Mouse (Mus musculus) heart, embryonic 12.5 days (tissue): ENCODE measurements around the gene Ttc9. TPM values are rescaled to one million over a fixed set of nuclear protein-coding genes. Genes with fewer than 3 reads are reported as not detected.
A peak's percentile ranks its signal among the peaks of the same experiment; 100 is the strongest.

Experiments used
- ATAC-seq: fragments of 200-750 bp; cut with Nextera tagmentation; 2 replicates; pipeline ENCODE4 v1.8.0; 2017; ENCODE audit warnings: moderate TSS enrichment, moderate library complexity; ENCODE audit not compliant: insufficient number of reproducible peaks, low FRiP score
- H3K27ac ChIP-seq: fragments of 300-500 bp; sonication (generic); 2 replicates; pipeline ENCODE4 v1.5.1; 2016; ENCODE audit warnings: mild to moderate bottlenecking, moderate library complexity; ENCODE audit not compliant: poor library complexity, severe bottlenecking
- H3K27me3 ChIP-seq: fragments of 300-500 bp; sonication (generic); replicated peaks from 2 replicates; pipeline ENCODE4 v1.6.1; 2016; ENCODE audit warnings: mild to moderate bottlenecking, moderate library complexity
- H3K36me3 ChIP-seq: fragments of 300-500 bp; sonication (generic); 2 replicates; pipeline ENCODE4 v1.6.1; 2016; ENCODE audit warnings: mild to moderate bottlenecking, moderate library complexity
- H3K4me1 ChIP-seq: fragments of 300-500 bp; sonication (generic); replicated peaks from 2 replicates; pipeline ENCODE4 v1.6.1; 2016; ENCODE audit warnings: mild to moderate bottlenecking
- H3K4me2 ChIP-seq: fragments of 300-500 bp; sonication (generic); 2 replicates; pipeline ENCODE4 v1.6.1; 2016; ENCODE audit warnings: mild to moderate bottlenecking, moderate library complexity
- H3K4me3 ChIP-seq: fragments of 300-500 bp; sonication (generic); 2 replicates; pipeline ENCODE4 v1.5.1; 2016; ENCODE audit warnings: mild to moderate bottlenecking
- H3K9ac ChIP-seq: fragments of 300-500 bp; sonication (generic); 2 replicates; pipeline ENCODE4 v1.6.1; 2016; ENCODE audit warnings: mild to moderate bottlenecking, moderate library complexity
- H3K9me3 ChIP-seq: fragments of 300-500 bp; sonication (generic); replicated peaks from 2 replicates; pipeline ENCODE4 v1.6.1; 2016; ENCODE audit warnings: mild to moderate bottlenecking, moderate library complexity
- WGBS: fragments of 180-500 bp; shearing (Covaris S2); methylation state at CpG from one replicate; pipeline ENCODE4 v1.1.7; 2016; 5-methylcytosine and 5-hydroxymethylcytosine counted together
- polyA plus RNA-seq: library from polyadenylated mRNA; unstranded; fragments of >200 nt; fragmentation: Nextera tagmentation; extraction: Ambion mirVana; gene quantifications from 2 replicates; pipeline ENCODE4 v1.2.1, GENCODE M21; 2016

Gene Ttc9
- polyA plus RNA-seq, 1 experiment from 2014 or later = 3.8 TPM

DNA sequence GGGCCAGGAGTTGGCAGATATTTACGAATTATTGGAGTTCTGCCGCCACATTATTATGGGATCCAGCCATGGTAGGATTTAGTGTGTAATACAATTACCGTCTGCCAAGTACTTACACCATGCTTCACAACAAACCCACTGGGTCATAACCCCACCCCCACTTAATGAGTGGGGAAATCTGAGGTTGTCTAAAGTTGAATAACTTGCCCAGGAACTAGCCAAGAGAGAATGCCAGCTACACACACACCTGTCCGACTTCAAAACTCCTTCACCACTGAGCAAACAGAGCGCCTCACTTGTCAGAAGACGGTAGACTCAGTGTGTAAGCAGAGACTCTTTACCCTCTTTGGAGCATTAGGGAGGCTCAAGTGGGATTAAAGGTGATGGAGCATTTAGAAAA, 3.6 kb upstream of the Ttc9 start:
- Histone ChIP-seq H3K27me3 (peaks cover 83% of the 10 kb centered on the region), H3K36me3 (no peaks in the 10 kb centered on the region), H3K4me1 (peaks cover 17% of the 10 kb centered on the region; the same call in 1 of the 2 replicates), H3K4me2 (no peak overlapping the region), H3K9ac (no peak overlapping the region), H3K9me3 (no peaks in the 10 kb centered on the region), H3K4me3 (no peak overlapping the region), H3K27ac (no peak overlapping the region)
- WGBS = 76% methylated on average over 6 of the region's 6 CpGs
- no peak for ATAC-seq

- peaks cover 17% of the 10 kb centered on the region; the same call in 1 of the 2 replicates for H3K4me1 ChIP-seq
- WGBS = 70% methylated on average over 4 of the region's 4 CpGs
- H3K4me2 ChIP-seq = no peak overlapping the region
- no peak overlapping the region for H3K4me3 ChIP-seq
- H3K27ac ChIP-seq = no peak overlapping the region
- peaks cover 90% of the 10 kb centered on the region for H3K27me3 ChIP-seq
- H3K9me3 ChIP-seq = no peaks in the 10 kb centered on the region
- no peak for ATAC-seq
- H3K36me3 ChIP-seq = no peaks in the 10 kb centered on the region
- no peak overlapping the region for H3K9ac ChIP-seq
These were observed 3.0 kb upstream of the Ttc9 start for GRCm38 (mm10) chr12:81628091-81628490.

DNA sequence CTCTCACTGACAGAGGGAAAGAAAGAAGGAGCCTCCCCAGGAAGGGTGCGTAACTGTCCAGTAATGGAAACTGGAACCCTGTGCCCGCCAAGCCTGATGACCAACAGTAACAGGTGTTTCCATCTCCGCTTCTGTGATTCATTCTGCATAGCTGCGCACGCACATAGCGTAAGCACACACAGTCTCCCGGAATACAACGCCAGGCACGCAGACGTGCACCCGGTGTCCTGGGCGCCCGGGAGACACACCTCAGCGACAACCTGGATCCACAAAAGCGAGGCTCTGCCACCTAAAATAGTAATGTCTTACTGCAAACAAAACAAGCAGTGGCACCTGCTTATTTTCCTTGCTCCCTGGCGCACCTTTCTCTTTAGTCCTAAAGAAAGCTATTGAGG, 532 bp upstream of the Ttc9 start:
- Histone ChIP-seq H3K27me3 (peaks cover 77% of the 10 kb centered on the region), H3K9me3 (no peaks in the 10 kb centered on the region), H3K4me3 (peak overlapping the region; percentile 67), H3K4me2 (peak overlapping the region; percentile 100), H3K9ac (peak overlapping the region; percentile 75), H3K4me1 (peaks cover 17% of the 10 kb centered on the region; the same call in 1 of the 2 replicates), H3K36me3 (no peaks in the 10 kb centered on the region), H3K27ac (no peak overlapping the region)
- WGBS = 3% methylated on average over 16 of the region's 16 CpGs
- ATAC-seq = no peak

GRCm38 (mm10) chr12:81631661-81632401, 782 bp downstream of the Ttc9 start:
- ATAC-seq = peak; percentile 11; the same call in 1 of the 2 replicates
- Histone ChIP-seq H3K27me3 (peaks cover 66% of the 10 kb centered on the region), H3K4me2 (peak overlapping the region; percentile 100), H3K9me3 (no peaks in the 10 kb centered on the region), H3K9ac (peak overlapping the region; percentile 75), H3K27ac (no peak overlapping the region), H3K4me1 (peaks cover 17% of the 10 kb centered on the region; the same call in 1 of the 2 replicates), H3K4me3 (peak overlapping the region; percentile 67), H3K36me3 (no peaks in the 10 kb centered on the region)
- 2% methylated on average over 31 of the region's 31 CpGs for WGBS

DNA sequence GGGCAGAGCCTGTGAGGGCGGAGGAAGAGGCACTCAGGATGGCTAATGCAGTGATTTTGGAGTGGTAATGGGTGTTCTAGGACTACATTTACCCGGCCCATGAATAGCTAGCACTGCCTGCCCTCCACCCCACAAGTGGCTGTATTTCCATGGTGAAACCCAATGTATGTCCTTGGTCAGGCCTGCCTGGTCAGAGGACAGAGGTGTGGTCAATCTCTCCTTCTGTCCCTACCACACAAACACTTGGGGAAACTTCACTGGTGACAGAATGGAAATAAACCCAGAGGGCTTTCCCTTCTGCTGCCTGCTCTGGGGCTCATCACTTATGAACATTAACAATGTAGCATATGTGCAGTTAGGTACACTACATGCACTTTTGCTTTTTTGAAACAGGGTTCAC, 2.2 kb downstream of the Ttc9 start:
- H3K27ac ChIP-seq = no peak overlapping the region
- H3K27me3 ChIP-seq = peaks cover 52% of the 10 kb centered on the region
- WGBS = 50% methylated on average over 2 of the region's 2 CpGs
- H3K9me3 ChIP-seq = no peaks in the 10 kb centered on the region
- H3K4me2 ChIP-seq = no peak overlapping the region
- no peaks in the 10 kb centered on the region for H3K36me3 ChIP-seq
- 0 out of 2 replicates have a peak, but pooled peaks have one; percentile 22 for ATAC-seq
- H3K4me1 ChIP-seq = peaks cover 17% of the 10 kb centered on the region; the same call in 1 of the 2 replicates
- H3K4me3 ChIP-seq = no peak overlapping the region
- no peak overlapping the region for H3K9ac ChIP-seq

DNA sequence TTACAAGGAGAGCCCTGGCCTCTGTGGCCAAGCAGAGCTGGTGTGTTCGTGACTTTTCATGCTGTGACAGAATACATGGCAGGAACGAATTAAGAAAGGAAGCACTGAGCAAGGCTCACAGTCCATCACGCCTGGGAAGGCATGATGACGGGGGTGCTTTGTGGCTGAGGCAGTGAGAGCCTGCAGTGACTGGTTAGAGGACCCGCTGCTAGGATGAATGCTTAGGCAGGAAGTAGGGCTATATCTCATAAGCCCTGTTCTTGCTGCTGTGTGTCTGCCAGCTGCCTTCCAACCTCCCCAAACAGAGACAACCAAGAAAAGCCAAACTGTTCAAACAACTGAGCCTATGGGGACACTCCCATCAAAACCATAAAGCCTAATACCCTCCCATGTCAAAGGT, 9.6 kb downstream of the Ttc9 start:
- Histone ChIP-seq H3K4me2 (no peak overlapping the region), H3K27ac (no peak overlapping the region), H3K9me3 (no peaks in the 10 kb centered on the region), H3K9ac (no peak overlapping the region), H3K36me3 (no peaks in the 10 kb centered on the region), H3K27me3 (no peaks in the 10 kb centered on the region), H3K4me1 (no peaks in the 10 kb centered on the region), H3K4me3 (no peak overlapping the region)
- no peak for ATAC-seq
- 63% methylated on average over 5 of the region's 5 CpGs for WGBS

DNA sequence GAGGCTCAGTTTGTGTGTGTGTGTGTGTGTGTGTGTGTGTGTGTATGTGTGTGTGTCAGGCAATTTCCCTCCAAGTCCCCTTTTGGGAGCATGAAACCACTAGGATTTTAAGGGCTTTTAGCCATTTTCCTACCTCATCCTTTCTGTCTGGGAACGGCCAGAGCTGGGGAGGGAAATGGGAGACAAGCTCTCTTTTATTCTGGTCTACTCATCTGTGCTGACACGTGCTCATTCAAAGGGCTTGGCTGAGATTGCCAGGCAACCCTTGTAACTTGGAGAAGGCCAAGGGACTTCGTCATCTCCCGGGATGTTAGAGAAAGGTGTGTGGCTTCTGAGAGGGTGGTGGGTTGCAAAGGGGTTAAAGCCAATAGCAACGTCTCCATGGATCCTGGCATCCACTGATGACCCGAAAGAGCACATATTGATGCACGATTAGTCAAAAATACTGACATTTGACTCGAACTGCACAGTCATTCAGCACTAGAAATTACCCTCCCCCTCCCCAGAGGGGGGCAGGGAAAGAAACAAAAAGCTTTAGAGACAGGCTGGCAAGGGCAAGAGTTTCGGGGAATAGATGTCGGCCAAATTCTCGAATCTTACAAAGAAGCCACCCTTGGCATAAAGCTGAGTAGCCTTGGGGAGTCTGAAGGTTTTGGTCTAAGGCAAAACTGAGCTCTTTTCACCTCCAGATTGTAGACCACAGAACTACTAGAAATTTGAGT, 11.5 kb downstream of the Ttc9 start:
- Histone ChIP-seq H3K4me3 (no peak overlapping the region), H3K9me3 (no peaks in the 10 kb centered on the region), H3K36me3 (no peaks in the 10 kb centered on the region), H3K4me2 (no peak overlapping the region), H3K4me1 (no peaks in the 10 kb centered on the region), H3K27me3 (no peaks in the 10 kb centered on the region), H3K9ac (no peak overlapping the region), H3K27ac (no peak overlapping the region)
- ATAC-seq = no peak
- 71% methylated on average over 11 of the region's 11 CpGs for WGBS

- no peak overlapping the region for H3K27ac ChIP-seq
- ATAC-seq = no peak
- no peaks in the 10 kb centered on the region for H3K4me1 ChIP-seq
- H3K36me3 ChIP-seq = no peaks in the 10 kb centered on the region
- H3K9me3 ChIP-seq = 0 out of 2 replicates have a peak, but pooled peaks cover 2% of the 10 kb centered on the region
- no peak overlapping the region for H3K4me2 ChIP-seq
- no peak overlapping the region for H3K4me3 ChIP-seq
- H3K27me3 ChIP-seq = no peaks in the 10 kb centered on the region
- WGBS = 80% methylated on average over 6 of the region's 6 CpGs
- H3K9ac ChIP-seq = no peak overlapping the region
These were observed 15.8 kb downstream of the Ttc9 start for GRCm38 (mm10) chr12:81646811-81647210.

- ATAC-seq = no peak
- Histone ChIP-seq H3K4me1 (0 out of 2 replicates have a peak, but pooled peaks cover 5% of the 10 kb centered on the region), H3K4me3 (no peak overlapping the region), H3K27me3 (no peaks in the 10 kb centered on the region), H3K27ac (no peak overlapping the region), H3K4me2 (no peak overlapping the region), H3K36me3 (no peaks in the 10 kb centered on the region), H3K9me3 (0 out of 2 replicates have a peak, but pooled peaks cover 2% of the 10 kb centered on the region), H3K9ac (no peak overlapping the region)
- WGBS = 86% methylated on average over 8 of the region's 8 CpGs
These were observed 22.3 kb downstream of the Ttc9 start for GRCm38 (mm10) chr12:81653344-81653743.

GRCm38 (mm10) chr12:81657321-81657720, 26.3 kb downstream of the Ttc9 start:
- H3K4me3 ChIP-seq = no peak overlapping the region
- H3K9me3 ChIP-seq = no peaks in the 10 kb centered on the region
- no peak for ATAC-seq
- no peaks in the 10 kb centered on the region for H3K36me3 ChIP-seq
- no peaks in the 10 kb centered on the region for H3K27me3 ChIP-seq
- no peak overlapping the region for H3K27ac ChIP-seq
- H3K4me1 ChIP-seq = peaks cover 14% of the 10 kb centered on the region; the same call in 1 of the 2 replicates
- no peak overlapping the region for H3K4me2 ChIP-seq
- WGBS = 68% methylated on average over 1 of the region's 1 CpGs
- no peak overlapping the region for H3K9ac ChIP-seq

DNA sequence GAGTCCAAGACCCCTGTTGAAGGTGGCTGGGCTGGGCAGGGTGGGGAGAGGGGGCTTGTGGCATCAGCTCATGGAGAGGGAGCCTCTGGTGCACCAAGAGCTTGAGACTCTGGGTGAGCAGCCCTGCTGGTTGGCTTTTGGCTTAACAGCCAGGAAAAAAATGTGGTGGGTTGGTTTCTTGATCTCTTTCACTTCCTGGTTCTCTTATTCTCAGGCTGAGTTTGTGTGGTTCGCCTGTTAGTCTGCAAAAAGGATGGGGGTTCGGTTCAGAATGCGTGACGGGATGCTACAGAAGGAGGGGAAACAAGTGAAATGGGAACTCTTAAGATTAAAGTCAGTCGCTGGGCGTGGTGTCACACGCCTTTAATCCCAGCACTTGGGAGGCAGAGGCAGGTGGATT, 27.0 kb downstream of the Ttc9 start:
- Histone ChIP-seq H3K4me2 (no peak overlapping the region), H3K36me3 (no peaks in the 10 kb centered on the region), H3K9ac (no peak overlapping the region), H3K4me1 (peaks cover 14% of the 10 kb centered on the region; the same call in 1 of the 2 replicates), H3K9me3 (no peaks in the 10 kb centered on the region), H3K27me3 (no peaks in the 10 kb centered on the region), H3K4me3 (no peak overlapping the region), H3K27ac (no peak overlapping the region)
- ATAC-seq = no peak
- 83% methylated on average over 7 of the region's 7 CpGs for WGBS
